ENCODE assay signal across 10 mouse cellular contexts in genomic region chr10:120647323-120647722, GRCm38 (mm10).
DNase-seq lines count a peak whose midpoint lies in the region; ATAC-seq and TF ChIP-seq lines count a peak whose summit lies in the region.
"Had no signal": no experiment of that assay in that cellular context is flagged by ENCODE, and none has a peak within 500 bp of the region (broad histone marks: within the 10 kb centered on the region; RNA-seq: fewer than 3 reads in every experiment).

No protein-coding gene starts in this region.

- no peak for ATAC-seq in kidney, embryonic 16.5 days (ENCODE audit: low FRiP score, low TSS enrichment)
- no peak for ATAC-seq in forebrain, embryonic 13.5 days
- no peak for ATAC-seq in intestine, postnatal 0 days
- peak; percentile 47; the same call in 1 of the 2 replicates for ATAC-seq in neural tube, embryonic 13.5 days (ENCODE audit: low read depth)

- no peak overlapping the region for H3K4me3 ChIP-seq in kidney, embryonic 16.5 days (ENCODE audit: low read length)
- no peak overlapping the region for H3K4me3 ChIP-seq in forebrain, embryonic 13.5 days
- H3K4me3 ChIP-seq in intestine, postnatal 0 days (ENCODE audit: low read depth, low read length), result no peak overlapping the region
- H3K4me3 ChIP-seq in neural tube, embryonic 13.5 days, result no peak overlapping the region

- peaks cover 6% of the 10 kb centered on the region; the same call in 1 of the 2 replicates for H3K9me3 ChIP-seq in kidney, embryonic 16.5 days (ENCODE audit: low read length)
- H3K9me3 ChIP-seq in forebrain, embryonic 13.5 days (replicated peaks), result 0 out of 2 replicates have a peak, but pooled peaks cover 3% of the 10 kb centered on the region
- H3K9me3 ChIP-seq in intestine, postnatal 0 days (ENCODE audit: control insufficient read depth), result no peaks in the 10 kb centered on the region
- H3K9me3 ChIP-seq in neural tube, embryonic 13.5 days, result 0 out of 2 replicates have a peak, but pooled peaks cover 3% of the 10 kb centered on the region

- H3K4me1 ChIP-seq in kidney, embryonic 16.5 days (ENCODE audit: insufficient read depth, low read length), result peaks cover 15% of the 10 kb centered on the region
- H3K4me1 ChIP-seq in forebrain, embryonic 13.5 days, result peaks cover 27% of the 10 kb centered on the region
- H3K4me1 ChIP-seq in intestine, postnatal 0 days (replicated peaks; ENCODE audit: control insufficient read depth, insufficient read depth, low read length), result no peaks in the 10 kb centered on the region
- peaks cover 17% of the 10 kb centered on the region; the same call in 1 of the 2 replicates for H3K4me1 ChIP-seq in neural tube, embryonic 13.5 days (replicated peaks)

- no peaks in the 10 kb centered on the region for H3K27me3 ChIP-seq in kidney, embryonic 16.5 days (ENCODE audit: insufficient read depth, low read length)
- 0 out of 2 replicates have a peak, but pooled peaks cover 4% of the 10 kb centered on the region for H3K27me3 ChIP-seq in forebrain, embryonic 13.5 days
- H3K27me3 ChIP-seq in intestine, postnatal 0 days (replicated peaks; ENCODE audit: control insufficient read depth, insufficient read depth, low read length), result no peaks in the 10 kb centered on the region
- peaks cover 6% of the 10 kb centered on the region; the same call in 1 of the 2 replicates for H3K27me3 ChIP-seq in neural tube, embryonic 13.5 days

- whole genome bisulfite sequencing in kidney, embryonic 16.5 days, result 36% methylated on average over 3 of the region's 3 CpGs
- WGBS in forebrain, embryonic 13.5 days, result 60% methylated on average over 3 of the region's 3 CpGs
- WGBS in intestine, postnatal 0 days, result 45% methylated on average over 3 of the region's 3 CpGs
- 42% methylated on average over 3 of the region's 3 CpGs for WGBS in neural tube, embryonic 13.5 days

- no peak overlapping the region for H3K27ac ChIP-seq in kidney, embryonic 16.5 days (ENCODE audit: low read length)
- no peak overlapping the region for H3K27ac ChIP-seq in forebrain, embryonic 13.5 days
- no peak overlapping the region for H3K27ac ChIP-seq in intestine, postnatal 0 days (ENCODE audit: low read depth, low read length)
- peak overlapping the region; percentile 28; the same call in 1 of the 2 replicates for H3K27ac ChIP-seq in neural tube, embryonic 13.5 days (replicated peaks)

- no peak overlapping the region for H3K9ac ChIP-seq in kidney, embryonic 16.5 days (replicated peaks; ENCODE audit: low read length)
- H3K9ac ChIP-seq in forebrain, embryonic 13.5 days, result peak overlapping the region; percentile 44; the same call in 1 of the 2 replicates
- no peak overlapping the region for H3K9ac ChIP-seq in intestine, postnatal 0 days (ENCODE audit: low read depth, low read length)
- H3K9ac ChIP-seq in neural tube, embryonic 13.5 days, result peak overlapping the region; percentile 55

- H3K36me3 ChIP-seq in kidney, embryonic 16.5 days (ENCODE audit: insufficient read depth, low read length), result 0 out of 2 replicates have a peak, but pooled peaks cover 3% of the 10 kb centered on the region
- H3K36me3 ChIP-seq in forebrain, embryonic 13.5 days (ENCODE audit: poor library complexity, severe bottlenecking), result no peaks in the 10 kb centered on the region
- no peaks in the 10 kb centered on the region for H3K36me3 ChIP-seq in intestine, postnatal 0 days (ENCODE audit: control insufficient read depth, insufficient read depth)
- no peaks in the 10 kb centered on the region for H3K36me3 ChIP-seq in neural tube, embryonic 13.5 days

- TF ChIP-seq CTCF in intestine, postnatal 0 days (IDR thresholded peaks at IDR 0.05; ENCODE audit: low read depth), result no peak

- H3K4me2 ChIP-seq in kidney, embryonic 16.5 days (replicated peaks; ENCODE audit: low read depth, low read length), result peak overlapping the region; percentile 22
- peak overlapping the region; percentile 51 for H3K4me2 ChIP-seq in forebrain, embryonic 13.5 days
- H3K4me2 ChIP-seq in intestine, postnatal 0 days (replicated peaks; ENCODE audit: low read depth), result peak overlapping the region; percentile 30; the same call in 1 of the 2 replicates
- H3K4me2 ChIP-seq in neural tube, embryonic 13.5 days, result peak overlapping the region; percentile 51

- no peak for DNase-seq in kidney, postnatal 36 days
- no peak for DNase-seq in spleen, adult 12 weeks (ENCODE audit: low spot score)
- DNase-seq in gastrocnemius, postnatal 4 days (ENCODE audit: low spot score in 2 of 2), result no peak
- DNase-seq in layer of hippocampus, adult 18-20 months (ENCODE audit: low spot score in 2 of 2), result no peak
- DNase-seq: cerebellum, adult 11 months; kidney, adult 9 months had no signal

Comparison
In these comparisons a context has a peak if more than half of its experiments do, and no peak if none do; other contexts are left out.
1. H3K9ac ChIP-seq: peak in forebrain, embryonic 13.5 days (single experiment) and neural tube, embryonic 13.5 days (single experiment); none in kidney, embryonic 16.5 days (single experiment) and intestine, postnatal 0 days (single experiment).
2. Peak in every context shown above with its lines, with median percentiles within 50 percentile points of each other: H3K4me2 ChIP-seq.